Mouse (Mus musculus): ENCODE results near the gene Mgat4d.
"Not testable (repeated sequence)": the region's sequence is repeated elsewhere in the genome, so short reads cannot be mapped to it uniquely, and the experiment has no call there.

GRCm38 (mm10) chr8:83315084-83315483 is 33.2 kb upstream of the Mgat4d start:
- not testable (repeated sequence) for TF ChIP-seq GATA1 (IDR thresholded peaks at IDR 0.05; ENCODE audit: low read depth, low read length); CTCF (IDR thresholded peaks at IDR 0.05 in 2 of 3, conservative IDR thresholded peaks at IDR 0.05 in 1 of 3; ENCODE audit: control insufficient read depth in 1 of 3, insufficient read depth in 1 of 3, low read depth in 2 of 3, low read length in 3 of 3, poor library complexity in 1 of 3, severe bottlenecking in 1 of 3)

Data from MEL (cell line).